Mouse (Mus musculus) lung, embryonic 14.5 days (tissue): Measurements from ENCODE around the gene Doc2g. TPM values are rescaled to one million over a fixed set of nuclear protein-coding genes. Genes with fewer than 3 reads are reported as not detected.
A peak's percentile ranks its signal among the peaks of the same experiment; 100 is the strongest.
"Not testable (repeated sequence)": the region's sequence is repeated elsewhere in the genome, so short reads cannot be mapped to it uniquely, and the experiment has no call there.

ENCODE experiments used
- ATAC-seq: fragments of 200-750 bp; cut with Nextera tagmentation; 2 replicates; pipeline ENCODE4 v1.8.0; 2017; ENCODE audit warnings: mild to moderate bottlenecking, moderate TSS enrichment, moderate library complexity; ENCODE audit not compliant: insufficient read depth
- DNase-seq: peaks from one replicate; pipeline ENCODE4 v3.0.0-alpha.2; 2015
- H3K27ac ChIP-seq: fragments of 300-500 bp; sonication (generic); 2 replicates; pipeline ENCODE4 v1.5.1; 2014; ENCODE audit warnings: low read depth, mild to moderate bottlenecking, moderate library complexity
- H3K27me3 ChIP-seq: fragments of 300-500 bp; sonication (generic); 2 replicates; pipeline ENCODE4 v1.6.1; 2014; ENCODE audit warnings: low read length, control low read depth; ENCODE audit not compliant: insufficient read depth
- H3K36me3 ChIP-seq: fragments of 300-500 bp; sonication (generic); 2 replicates; pipeline ENCODE4 v1.6.1; 2014; ENCODE audit warnings: control low read depth; ENCODE audit not compliant: insufficient read depth
- H3K4me1 ChIP-seq: fragments of 300-500 bp; sonication (generic); 2 replicates; pipeline ENCODE4 v1.6.1; 2014; ENCODE audit warnings: antibody characterized with exemption, control low read depth; ENCODE audit not compliant: insufficient read depth
- H3K4me2 ChIP-seq: fragments of 300-500 bp; sonication (generic); 2 replicates; pipeline ENCODE4 v1.6.1; 2014; ENCODE audit warnings: mild to moderate bottlenecking
- H3K4me3 ChIP-seq: fragments of 300-500 bp; sonication (generic); 2 replicates; pipeline ENCODE4 v1.5.1; 2014; ENCODE audit warnings: low read depth, low read length
- H3K9ac ChIP-seq: fragments of 300-500 bp; sonication (generic); 2 replicates; pipeline ENCODE4 v1.6.1; 2014
- H3K9me3 ChIP-seq: fragments of 300-500 bp; sonication (generic); 2 replicates; pipeline ENCODE4 v1.6.1; 2016; ENCODE audit warnings: low read depth, low read length, control low read depth
- CTCF ChIP-seq: IDR thresholded peaks from 2 replicates; pipeline ENCODE4 v1.5.1; 2016; ENCODE audit warnings: antibody characterized with exemption, low read depth
- WGBS: fragments of 180-500 bp; shearing (Covaris S2); extraction: QIAGEN DNeasy Blood & Tissue Kit; methylation state at CpG from one replicate; pipeline ENCODE4 v1.1.7; 2014; 5-methylcytosine and 5-hydroxymethylcytosine counted together
- polyA plus RNA-seq: library from polyadenylated mRNA; unstranded; fragments of >200 nt; fragmentation: Nextera tagmentation; extraction: Ambion mirVana; gene quantifications from 2 replicates; pipeline ENCODE4 v1.2.1, GENCODE M21; 2014

Gene Doc2g
- polyA plus RNA-seq, 1 experiment from 2014 or later = 2.2 TPM

DNA sequence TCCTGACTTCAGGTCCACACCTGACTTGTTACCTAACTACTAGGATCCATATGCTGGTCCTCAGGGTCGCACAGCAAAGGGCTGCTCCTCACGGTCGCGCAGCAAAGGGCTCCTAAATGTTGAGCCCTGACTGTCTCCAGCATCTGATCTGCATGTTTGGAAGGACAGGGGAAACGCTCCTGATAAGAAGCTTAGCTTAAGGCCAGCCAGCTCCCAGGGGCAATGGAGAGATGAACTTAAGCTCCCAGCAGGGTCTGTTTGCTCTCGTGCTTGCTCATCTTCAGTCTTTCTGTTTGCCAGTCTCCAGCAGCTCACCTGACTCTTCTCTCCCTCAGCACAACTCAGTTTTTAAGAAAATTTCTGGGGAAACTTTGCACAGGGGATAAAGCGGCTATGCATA lies 29.6 kb downstream of the Doc2g start:
- no peak for ATAC-seq
- Histone ChIP-seq H3K4me1 (no peaks in the 10 kb centered on the region), H3K27me3 (no peaks in the 10 kb centered on the region), H3K36me3 (0 out of 2 replicates have a peak, but pooled peaks cover 6% of the 10 kb centered on the region), H3K9me3 (no peaks in the 10 kb centered on the region), H3K4me2 (no peak overlapping the region), H3K9ac (no peak overlapping the region), H3K27ac (no peak overlapping the region), H3K4me3 (no peak overlapping the region)
- DNase-seq = no peak
- 58% methylated on average over 7 of the region's 7 CpGs for WGBS
- TF ChIP-seq CTCF = no peak

DNA sequence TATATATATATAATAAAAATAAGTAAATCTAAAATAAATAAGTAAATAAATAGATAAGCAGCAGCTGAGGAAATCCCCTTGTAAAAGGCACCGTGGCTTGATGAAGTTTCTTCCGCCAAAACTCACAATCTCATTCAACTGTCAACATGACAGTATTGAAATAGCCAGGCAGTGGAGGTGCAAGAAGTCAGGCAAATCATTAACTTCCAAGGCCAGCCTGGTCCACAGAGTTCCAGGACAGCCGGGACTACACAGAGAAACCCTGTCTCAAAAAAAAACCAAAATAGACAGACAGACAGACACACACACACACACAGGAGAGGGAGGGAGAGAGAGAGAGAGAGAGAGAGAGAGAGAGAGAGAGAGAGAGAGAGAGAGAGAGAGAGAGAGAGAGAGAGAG lies 30.2 kb downstream of the Doc2g start:
- 50% methylated on average over 3 of the region's 3 CpGs for WGBS
- Histone ChIP-seq H3K9me3 (no peaks in the 10 kb centered on the region), H3K4me2 (no peak overlapping the region), H3K27me3 (no peaks in the 10 kb centered on the region), H3K9ac (no peak overlapping the region), H3K36me3 (0 out of 2 replicates have a peak, but pooled peaks cover 6% of the 10 kb centered on the region), H3K4me1 (peaks cover 3% of the 10 kb centered on the region; the same call in 1 of the 2 replicates), H3K27ac (no peak overlapping the region), H3K4me3 (no peak overlapping the region)
- ATAC-seq = no peak
- no peak for TF ChIP-seq CTCF
- no peak for DNase-seq

DNA sequence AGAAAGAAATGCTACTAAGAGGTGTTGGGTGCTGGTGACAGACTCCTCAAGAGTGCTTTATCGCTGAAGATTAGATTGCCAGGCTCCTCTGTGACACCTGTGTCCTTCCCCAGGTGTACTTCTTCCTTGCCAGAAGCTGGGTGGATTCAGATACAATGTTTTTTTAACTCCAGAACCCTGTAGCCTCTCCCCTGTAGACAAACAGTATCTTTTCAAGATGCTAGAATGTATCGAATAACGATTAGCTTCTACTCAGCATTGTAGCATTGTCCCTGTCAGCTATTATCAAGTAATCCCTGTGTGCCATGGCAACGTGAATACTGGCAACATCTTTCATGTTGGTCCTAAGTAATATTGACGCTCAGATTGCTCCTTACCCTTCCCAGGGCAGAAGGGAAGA lies 30.6 kb downstream of the Doc2g start:
- Histone ChIP-seq H3K27ac (no peak overlapping the region), H3K27me3 (no peaks in the 10 kb centered on the region), H3K4me1 (peaks cover 4% of the 10 kb centered on the region; the same call in 1 of the 2 replicates), H3K9ac (no peak overlapping the region), H3K4me3 (no peak overlapping the region), H3K36me3 (0 out of 2 replicates have a peak, but pooled peaks cover 6% of the 10 kb centered on the region), H3K9me3 (no peaks in the 10 kb centered on the region), H3K4me2 (no peak overlapping the region)
- ATAC-seq (no peak), DNase-seq (no peak)
- 56% methylated on average over 5 of the region's 5 CpGs for WGBS
- TF ChIP-seq CTCF = no peak

DNA sequence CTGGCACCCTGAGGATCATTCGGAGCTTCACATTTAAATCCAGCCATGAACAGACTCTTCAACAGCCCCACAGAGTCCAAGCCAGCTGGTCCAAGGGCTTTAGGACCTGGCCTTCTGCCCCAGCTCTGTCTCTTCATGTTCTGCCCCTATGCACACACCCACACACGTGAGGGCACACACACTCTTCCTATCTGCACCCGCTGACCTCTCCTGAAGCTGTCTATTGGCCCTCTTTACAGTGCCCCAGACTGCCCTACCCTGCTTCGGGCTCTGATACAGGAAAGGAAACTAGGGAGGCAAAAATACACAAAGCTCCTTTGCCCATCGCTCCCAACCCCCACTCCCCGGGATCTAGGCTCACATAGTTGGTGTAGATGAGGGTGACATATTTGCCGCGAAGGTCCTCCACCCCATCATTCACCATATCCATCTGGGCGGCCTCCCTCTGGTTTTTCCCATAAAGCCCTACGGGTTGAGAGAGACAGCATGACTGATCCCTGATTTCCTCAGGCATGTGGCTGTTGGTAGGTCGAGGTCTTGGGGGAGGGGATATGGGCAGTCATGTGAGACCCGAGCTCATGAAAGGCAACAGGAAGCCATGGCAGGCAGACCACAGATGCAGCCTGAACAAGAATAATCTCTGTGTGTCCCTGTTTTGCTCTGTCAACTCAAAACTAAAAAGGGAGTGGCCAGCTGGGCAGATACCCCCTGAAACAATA lies 33.4 kb downstream of the Doc2g start:
- Histone ChIP-seq H3K4me3 (no peak overlapping the region), H3K36me3 (0 out of 2 replicates have a peak, but pooled peaks cover 6% of the 10 kb centered on the region), H3K27ac (no peak overlapping the region), H3K9ac (no peak overlapping the region), H3K4me2 (peak overlapping the region; percentile 19), H3K9me3 (no peaks in the 10 kb centered on the region), H3K4me1 (peaks cover 4% of the 10 kb centered on the region; the same call in 1 of the 2 replicates), H3K27me3 (no peaks in the 10 kb centered on the region)
- DNase-seq = no peak
- no peak for ATAC-seq
- WGBS = 62% methylated on average over 12 of the region's 12 CpGs
- TF ChIP-seq CTCF = no peak

DNA sequence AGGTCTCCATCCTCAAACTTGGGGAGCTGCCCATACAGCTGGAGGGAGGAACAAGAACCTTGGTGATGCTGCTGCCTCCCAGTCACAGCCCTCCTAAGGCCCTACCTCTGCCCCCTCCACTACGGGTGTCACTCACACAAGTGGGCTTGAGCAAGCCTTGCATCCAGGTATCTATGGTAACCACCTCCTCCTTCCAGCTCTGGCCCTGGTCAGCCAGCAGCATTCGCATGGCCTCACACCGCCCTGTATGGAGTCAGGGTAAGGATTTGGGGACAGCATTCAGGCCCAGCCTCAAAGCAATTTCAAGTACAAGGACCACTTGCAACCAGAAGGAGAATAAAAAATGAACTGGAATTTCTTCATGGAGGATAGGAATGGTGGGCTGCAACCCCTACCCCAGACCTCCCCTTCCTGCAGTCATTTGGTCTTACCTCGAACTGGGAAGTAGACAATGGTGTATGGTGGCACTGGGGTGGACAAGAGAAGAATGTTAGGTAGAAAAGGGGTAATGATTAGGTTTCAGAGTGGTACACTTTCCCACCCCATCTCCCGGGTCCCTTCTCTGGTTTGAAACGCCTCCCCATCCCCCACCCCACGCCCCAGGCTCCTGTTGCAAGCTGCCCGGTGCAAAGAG lies 34.2 kb downstream of the Doc2g start:
- H3K9me3 ChIP-seq, H3K4me1 ChIP-seq, H3K36me3 ChIP-seq, H3K27me3 ChIP-seq, DNase-seq: not testable (repeated sequence)
- peak overlapping the region; percentile 79 for H3K9ac ChIP-seq
- peak overlapping the region; percentile 75 for H3K4me2 ChIP-seq
- peak overlapping the region; percentile 33; the same call in 1 of the 2 replicates for H3K27ac ChIP-seq
- WGBS = 23% methylated on average over 7 of the region's 8 CpGs
- peak; percentile 47; the same call in 1 of the 2 replicates for ATAC-seq
- H3K4me3 ChIP-seq = peak overlapping the region; percentile 50

DNA sequence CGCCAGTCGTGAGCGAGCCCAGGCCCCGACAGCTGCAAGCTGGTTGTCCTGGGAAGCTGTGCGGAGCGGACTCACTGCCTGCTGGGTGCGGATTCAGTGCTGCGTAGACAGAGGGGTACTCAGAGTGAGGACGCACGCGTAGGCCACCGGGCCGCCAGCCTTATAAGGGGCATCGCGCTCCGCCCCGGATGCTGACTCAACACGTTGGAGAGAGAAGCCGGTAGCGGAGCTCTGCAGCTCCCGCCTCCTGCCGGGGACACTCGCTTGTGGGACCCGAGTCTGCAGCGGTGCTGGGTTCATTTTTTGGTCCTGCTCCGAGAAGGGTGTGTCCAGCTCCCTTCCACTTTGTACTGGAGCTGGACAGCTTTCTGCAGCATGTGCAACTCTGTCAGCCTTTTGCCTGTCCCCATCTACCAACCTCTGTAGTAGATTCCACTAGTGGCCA lies 34.7 kb downstream of the Doc2g start, which contains the start of gene Gstp1:
Gene Gstp1, minus strand, starts transcription at position 198 of the 445 bp plus-strand sequence.
- Histone ChIP-seq H3K27ac (peak within 1 kb of the TSS; percentile 33; the same call in 1 of the 2 replicates), H3K4me2 (peak within 1 kb of the TSS; percentile 75), H3K9me3 (no peaks in the 10 kb centered on the region), H3K36me3 (0 out of 2 replicates have a peak, but pooled peaks cover 6% of the 10 kb centered on the region), H3K27me3 (no peaks in the 10 kb centered on the region), H3K4me1 (peaks cover 4% of the 10 kb centered on the region; the same call in 1 of the 2 replicates), H3K9ac (peak within 1 kb of the TSS; percentile 79), H3K4me3 (peak within 1 kb of the TSS; percentile 50)
- DNase-seq (peak; percentile 94), ATAC-seq (peak; percentile 90)
- TF ChIP-seq CTCF = peak; percentile 44; the same call in 1 of the 2 replicates
- under 1% methylated on average over 26 of the region's 26 CpGs for WGBS

DNA sequence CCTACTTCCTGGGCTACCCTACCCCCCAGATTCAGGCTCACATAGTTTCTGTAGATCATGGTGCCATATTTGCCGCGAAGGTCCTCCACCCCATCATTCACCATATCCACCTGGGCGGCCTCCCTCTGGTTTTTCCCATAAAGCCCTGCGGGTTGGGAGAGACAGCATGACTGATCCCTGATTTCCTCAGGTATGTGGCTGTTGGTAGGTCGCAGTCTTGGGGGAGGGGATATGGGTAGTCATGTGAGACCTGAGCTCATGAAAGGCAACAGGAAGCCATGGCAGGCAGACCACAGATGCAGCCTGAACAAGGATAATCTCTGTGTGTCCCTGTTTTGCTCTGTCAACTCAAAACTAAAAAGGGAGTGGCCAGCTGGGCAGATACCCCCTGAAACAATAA lies 37.8 kb downstream of the Doc2g start:
- H3K27me3 ChIP-seq, H3K9ac ChIP-seq, ATAC-seq, H3K27ac ChIP-seq, H3K9me3 ChIP-seq, H3K4me2 ChIP-seq, H3K4me3 ChIP-seq, H3K4me1 ChIP-seq, DNase-seq, H3K36me3 ChIP-seq: not testable (repeated sequence)
- 85% methylated on average over 5 of the region's 5 CpGs for WGBS

DNA sequence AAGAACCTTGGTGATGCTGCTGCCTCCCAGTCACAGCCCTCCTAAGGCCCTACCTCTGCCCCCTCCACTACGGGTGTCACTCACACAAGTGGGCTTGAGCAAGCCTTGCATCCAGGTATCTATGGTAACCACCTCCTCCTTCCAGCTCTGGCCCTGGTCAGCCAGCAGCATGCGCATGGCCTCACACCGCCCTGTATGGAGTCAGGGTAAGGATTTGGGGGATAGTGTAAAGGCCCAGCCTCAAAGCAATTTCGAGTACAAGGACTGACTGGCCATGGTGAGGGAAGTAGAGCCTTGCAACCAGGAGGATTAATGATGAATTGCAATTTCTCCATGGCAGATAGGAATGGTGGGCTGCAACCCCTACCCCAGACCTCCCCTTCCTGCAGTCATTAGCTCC lies 38.4 kb downstream of the Doc2g start:
- not testable (repeated sequence) for H3K27ac ChIP-seq, H3K4me3 ChIP-seq, DNase-seq, H3K9ac ChIP-seq, H3K36me3 ChIP-seq, H3K27me3 ChIP-seq, H3K4me2 ChIP-seq, ATAC-seq, H3K9me3 ChIP-seq
- H3K4me1 ChIP-seq = peaks cover 11% of the 10 kb centered on the region; the same call in 1 of the 2 replicates
- WGBS = 82% methylated on average over 3 of the region's 4 CpGs
